Mouse (Mus musculus) adipocyte (in vitro differentiated cells): ENCODE measurements around the gene Lonp2.

ENCODE experiments used
- DNase-seq: peaks from one replicate; pipeline ENCODE4 v3.0.0-alpha.2; 2016; ENCODE audit warnings: low spot score

The Lonp2 gene

DNA sequence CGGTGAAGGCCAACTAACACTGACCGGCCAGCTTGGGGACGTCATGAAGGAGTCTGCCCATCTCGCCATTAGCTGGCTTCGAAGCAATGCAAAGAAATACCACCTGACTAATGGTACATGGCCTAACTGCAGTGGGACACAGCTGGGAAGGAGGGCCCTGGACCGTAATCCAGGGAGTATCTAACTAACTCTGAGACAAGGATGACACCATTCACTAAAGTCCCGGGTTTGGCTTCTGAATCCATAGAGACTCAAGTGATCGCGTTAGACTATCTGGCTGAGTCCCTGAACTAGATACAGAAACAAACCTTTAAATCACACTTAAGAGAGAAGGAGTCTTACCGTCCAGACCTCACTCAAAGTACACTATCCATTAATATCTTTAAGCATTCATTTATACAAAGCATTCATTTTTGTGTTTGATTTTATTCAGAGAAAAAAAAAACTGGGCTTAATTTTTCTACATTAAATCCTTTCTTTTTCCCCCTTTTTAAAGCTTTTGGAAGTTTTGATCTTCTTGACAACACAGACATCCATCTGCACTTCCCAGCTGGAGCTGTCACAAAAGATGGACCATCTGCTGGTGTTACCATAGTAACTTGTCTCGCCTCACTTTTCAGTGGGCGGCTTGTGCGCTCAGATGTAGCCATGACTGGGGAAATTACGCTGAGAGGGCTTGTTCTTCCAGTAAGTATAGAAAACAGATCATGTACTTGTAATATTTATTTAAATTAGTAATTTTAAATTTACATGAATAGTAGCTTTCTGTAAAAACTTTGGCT lies 89.8 kb downstream of the Lonp2 start:
- no peak for DNase-seq

DNA sequence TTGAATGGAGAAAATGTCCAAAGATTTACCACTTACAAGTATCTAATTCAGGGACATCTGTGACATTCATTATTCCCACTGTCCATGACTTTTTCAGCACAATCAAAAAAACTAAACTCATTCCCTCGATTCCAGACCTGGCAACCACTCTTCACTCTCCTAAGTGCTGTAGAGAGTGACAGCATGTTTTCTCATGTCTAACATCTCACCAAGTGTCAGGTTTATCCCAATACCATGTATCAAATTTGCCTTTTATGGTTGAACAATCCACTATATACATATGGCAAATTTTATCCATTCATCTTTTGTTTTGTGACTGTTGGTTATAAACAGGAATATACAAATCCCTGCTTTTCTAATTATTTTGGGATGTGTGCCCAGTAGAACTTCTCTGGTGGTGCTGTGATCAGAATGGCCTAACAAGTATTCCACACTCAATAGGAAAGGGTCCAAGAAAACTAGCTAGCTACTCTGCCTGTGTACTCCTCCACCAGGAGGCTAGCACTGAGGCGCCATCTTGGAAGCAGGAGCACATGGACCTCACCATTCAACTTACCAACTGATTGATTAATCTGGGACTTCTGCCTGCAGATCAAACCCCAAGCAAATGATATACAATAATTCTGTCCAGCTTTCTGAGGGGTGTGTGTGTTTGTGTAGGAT lies 94.6 kb downstream of the Lonp2 start:
- DNase-seq = no peak

DNA sequence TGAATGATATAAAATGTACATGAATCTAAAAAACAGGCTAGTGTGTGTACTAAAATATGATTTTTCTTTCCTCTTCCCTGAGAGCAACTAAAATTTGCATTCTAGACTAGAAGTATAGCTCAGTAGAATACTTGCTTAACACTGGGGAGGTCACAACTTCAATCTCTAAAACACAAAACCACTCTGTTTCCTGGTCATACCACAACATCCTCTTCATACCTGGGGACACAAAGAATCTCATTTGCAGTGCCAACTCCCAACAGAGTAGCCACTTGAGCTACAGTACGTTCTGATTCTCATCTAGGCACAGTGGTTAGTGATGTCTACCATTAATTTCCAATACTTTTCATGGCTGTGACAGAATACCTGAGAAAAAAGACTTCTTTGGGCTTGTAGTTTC lies 95.5 kb downstream of the Lonp2 start:
- DNase-seq = no peak

DNA sequence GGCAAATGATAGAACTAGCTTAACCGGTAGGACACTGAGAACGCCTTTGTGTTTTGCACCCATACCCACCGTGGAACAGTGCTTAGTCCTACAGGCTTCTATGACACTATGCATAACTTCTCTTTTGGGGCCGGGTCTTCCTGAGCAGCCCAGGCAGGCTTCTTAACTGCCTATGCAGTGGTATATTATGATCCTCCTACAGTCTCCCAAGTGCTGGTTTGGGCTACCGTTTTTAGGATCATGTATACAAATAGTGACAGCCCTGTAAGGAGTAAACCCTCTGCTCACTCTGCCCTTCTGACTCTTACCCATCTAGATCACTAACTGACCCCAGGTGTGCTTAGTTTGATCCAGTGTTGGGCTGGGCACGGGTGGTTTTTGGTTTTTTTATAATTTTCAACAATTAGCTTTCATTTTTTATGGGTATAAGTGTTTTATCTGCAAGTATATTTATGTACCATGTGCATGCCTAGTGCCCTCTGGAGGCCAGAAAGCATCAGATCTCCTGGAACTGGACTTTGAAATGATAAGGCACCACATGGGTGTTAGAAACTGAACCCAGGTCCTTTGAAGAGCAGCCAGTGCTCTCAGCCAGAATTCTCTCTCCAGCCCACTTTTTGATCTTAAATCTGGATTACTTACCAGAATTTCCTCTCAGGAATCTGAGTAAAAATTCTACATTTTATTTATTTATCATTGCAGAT lies 97.1 kb downstream of the Lonp2 start:
- no peak for DNase-seq

DNA sequence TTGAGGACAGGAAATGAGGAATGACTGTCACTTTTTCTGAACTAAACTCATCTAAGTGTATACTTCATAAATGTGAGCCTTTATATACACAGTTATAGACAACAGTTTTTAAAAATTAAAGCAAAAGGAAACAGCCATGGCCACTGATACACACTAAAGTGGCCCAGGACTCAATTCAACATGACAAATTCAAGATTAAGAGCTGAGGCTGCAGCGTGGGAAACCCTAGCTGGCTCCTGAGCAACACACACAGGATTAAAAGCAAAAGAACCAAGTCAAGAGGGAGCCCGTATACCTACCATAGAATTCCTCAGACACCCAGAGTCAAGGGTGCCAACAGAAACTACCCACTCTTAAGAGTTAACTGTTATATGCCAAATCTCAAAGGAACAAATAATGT lies 97.6 kb downstream of the Lonp2 start:
- no peak for DNase-seq

DNA sequence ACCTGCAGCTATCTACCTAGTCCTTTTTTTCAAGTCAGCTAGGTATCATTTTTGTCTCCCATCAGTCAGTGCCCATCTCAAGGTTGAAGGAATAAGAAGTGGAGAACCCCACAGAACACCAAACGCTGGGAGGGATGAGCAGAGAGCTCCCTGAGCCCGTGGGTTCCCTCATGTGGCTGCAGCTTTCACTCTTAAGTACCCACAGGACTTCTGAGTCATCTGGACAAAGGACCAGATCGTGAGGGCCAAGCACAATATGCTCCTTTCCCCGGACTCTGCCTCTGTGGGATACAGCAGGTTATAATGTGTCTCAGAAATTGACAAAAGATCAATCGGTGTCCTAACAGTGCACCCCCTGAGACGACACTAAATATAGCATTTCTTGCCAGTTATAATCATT lies 103.1 kb downstream of the Lonp2 start:
- DNase-seq = no peak

DNA sequence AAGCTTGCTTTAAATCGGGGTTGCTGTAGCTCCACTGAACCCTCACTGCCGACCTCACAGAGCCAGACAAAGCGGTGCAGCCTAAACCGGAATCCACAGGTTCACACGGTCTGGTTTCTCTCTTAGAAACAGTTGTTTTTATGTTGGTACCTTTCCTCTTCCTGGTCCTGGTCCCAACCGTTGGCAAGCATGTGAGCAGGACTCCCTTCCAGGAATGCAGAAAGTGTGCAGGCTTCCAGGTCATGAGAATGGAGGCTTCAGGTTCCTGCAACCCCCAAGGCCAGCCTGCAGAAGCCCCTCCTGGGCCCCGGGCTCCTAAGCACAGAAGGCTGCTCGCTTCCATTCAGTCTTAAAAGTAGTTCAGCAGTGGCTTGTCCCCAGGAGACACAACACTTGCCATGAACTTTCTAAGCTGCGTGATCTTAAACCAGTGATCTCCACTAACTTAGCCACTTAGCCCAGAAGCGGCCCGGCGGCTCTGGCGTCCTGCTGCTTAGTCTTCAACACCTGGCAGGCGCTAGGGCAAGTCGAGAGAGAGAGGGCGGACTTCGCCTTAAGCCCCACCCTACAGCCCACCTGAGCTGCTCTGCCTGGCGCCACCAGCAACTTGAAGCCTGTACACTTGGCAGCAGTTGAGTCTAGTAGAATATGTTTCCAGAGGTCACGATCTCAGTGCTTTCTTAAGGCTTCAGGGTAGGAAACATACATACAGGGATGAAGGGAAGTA lies 104.5 kb downstream of the Lonp2 start:
- peak; percentile 62 for DNase-seq

DNA sequence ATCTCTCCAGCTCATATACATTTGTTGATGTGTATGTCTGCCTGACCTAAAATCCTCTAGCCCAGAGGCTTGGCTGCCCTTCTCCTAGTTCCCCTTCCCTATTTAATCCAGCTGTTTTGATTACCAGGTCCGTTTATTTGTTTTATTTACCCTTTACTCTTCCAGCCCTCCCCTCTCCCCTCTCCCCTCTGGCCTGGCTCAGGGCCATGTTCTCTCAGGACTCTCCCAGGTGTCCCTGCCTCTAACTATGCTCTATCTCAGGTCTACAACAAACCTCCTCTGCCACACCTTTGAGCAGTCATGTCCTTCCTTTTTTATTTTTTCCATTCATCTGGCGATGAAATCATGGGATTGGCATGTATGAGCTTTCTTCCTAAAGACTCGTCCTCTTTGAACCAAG lies 106.5 kb downstream of the Lonp2 start:
- DNase-seq = no peak

DNA sequence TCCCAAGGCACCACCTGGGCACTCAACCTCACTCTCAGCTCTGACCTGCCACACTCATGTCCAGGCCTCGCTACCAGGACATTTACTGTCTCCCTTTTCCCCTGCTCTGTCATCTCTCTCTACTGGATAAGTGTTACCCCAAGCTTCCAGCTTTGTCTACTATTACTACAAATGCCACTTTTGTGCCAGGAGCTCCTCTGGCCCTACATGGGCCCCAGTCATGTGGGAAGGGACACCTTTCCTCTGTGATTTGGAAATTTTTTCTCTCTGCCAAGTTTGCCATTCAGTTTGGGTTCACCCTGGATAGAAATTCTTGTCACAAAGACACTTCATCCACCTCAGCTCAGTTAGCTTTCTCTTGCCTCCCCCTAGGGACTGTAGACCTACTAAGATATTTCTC lies 107.0 kb downstream of the Lonp2 start:
- no peak for DNase-seq

DNA sequence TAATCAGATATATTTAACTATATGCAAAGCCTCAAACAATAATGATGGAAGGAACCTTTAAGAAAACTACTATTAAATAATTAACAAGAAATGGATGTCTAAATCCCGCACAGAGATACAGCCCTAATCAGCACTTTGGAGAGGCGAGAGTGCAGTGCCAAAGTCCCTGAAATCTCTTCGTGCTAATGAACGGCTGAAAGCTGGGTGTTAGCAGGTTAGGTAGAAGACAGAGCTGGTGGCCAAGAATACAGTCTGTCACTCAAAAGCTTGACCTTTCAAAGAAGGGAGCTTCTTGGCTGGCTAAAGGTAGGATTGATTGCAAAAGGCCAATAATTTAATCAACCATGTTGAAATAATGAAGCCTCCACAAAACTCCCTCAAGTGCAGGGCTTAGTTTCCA lies 110.3 kb downstream of the Lonp2 start:
- no peak for DNase-seq

DNA sequence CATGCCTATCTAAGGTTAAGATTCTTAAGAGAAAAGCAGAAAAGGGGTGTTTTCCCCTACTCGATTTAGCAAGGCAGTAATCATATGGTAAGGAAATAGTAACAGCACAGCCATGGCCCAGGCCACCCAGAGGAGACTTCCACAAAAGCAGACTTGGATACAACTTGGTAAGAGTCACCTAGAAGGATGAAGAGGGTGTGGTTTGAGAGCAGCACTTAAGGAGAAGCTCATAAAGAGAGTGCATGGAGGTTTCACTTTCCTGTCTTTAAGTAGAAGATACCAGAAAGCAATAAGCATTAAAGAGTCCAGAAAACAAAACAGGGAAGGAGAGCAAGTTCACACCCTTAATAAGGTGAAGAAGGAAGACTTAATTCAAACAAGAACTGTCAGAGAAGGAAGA lies 111.1 kb downstream of the Lonp2 start:
- DNase-seq = no peak

DNA sequence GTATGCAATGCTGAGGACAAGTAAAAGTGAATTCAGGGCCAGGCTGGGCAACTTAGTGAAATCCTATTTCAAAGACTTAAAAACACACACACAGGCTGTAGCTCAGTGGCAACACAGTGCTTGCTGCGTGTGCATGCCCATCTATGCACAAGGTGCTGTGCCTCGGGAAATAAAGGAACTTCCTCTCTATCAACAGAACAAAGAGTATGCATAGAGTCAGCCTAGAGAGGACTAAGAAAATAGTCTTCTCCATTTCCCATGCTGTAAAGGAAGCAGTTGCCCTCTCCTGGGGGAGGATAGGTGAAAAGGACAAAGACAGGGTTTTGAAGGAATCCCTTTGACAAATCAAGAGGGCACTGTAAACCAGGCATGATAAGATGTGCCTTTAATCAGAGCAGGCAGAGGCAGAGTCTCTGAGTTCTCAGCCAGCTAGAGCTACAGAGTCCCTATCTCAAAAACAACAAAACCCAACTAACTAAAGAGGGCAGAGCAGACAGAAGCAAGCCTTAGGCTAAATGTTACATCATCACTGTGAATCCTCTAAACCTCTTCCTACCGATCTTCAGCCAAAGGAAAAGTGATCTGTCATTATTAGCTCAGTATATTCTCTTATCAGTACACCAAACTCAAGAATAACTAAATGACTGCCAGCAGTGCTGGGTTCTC lies 111.7 kb downstream of the Lonp2 start:
- no peak for DNase-seq

DNA sequence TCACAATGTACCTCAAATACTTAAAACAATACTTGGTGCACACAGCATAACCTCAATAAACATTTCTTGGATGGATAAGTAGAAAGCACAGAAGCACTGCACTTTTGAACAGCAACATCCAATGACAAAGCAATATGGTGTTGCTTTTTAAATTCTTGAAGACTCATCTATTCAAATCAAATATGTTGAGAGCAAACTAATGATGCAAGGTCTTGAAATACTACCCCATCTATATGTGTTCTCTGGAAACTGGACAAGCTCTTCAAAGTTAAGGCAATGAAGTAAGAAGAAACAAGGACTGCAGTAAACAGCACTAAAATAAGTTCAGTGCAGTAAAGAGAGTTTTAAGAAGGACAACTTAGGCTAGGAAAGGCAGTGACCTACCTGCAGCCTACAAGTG lies 117.1 kb downstream of the Lonp2 start:
- no peak for DNase-seq

DNA sequence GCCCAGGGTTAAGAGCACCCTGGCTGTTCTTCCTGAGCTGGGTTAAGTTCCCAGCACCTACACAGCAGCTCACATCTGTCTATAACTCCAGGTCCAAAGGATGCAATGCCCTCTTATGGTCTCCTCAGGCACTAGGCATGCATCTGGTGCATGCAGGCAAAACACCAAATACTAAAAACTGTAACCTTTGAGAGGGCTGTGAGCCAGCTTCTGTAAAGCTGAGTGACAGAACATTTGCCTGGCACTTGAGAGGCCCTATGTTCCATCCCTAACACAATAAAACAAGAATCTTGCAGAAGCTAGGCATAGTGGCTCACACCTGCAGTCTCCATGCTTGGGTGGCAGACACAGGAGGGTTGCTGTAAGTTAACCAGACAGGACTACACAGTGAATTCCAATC lies 117.8 kb downstream of the Lonp2 start:
- DNase-seq = peak; percentile 50

DNA sequence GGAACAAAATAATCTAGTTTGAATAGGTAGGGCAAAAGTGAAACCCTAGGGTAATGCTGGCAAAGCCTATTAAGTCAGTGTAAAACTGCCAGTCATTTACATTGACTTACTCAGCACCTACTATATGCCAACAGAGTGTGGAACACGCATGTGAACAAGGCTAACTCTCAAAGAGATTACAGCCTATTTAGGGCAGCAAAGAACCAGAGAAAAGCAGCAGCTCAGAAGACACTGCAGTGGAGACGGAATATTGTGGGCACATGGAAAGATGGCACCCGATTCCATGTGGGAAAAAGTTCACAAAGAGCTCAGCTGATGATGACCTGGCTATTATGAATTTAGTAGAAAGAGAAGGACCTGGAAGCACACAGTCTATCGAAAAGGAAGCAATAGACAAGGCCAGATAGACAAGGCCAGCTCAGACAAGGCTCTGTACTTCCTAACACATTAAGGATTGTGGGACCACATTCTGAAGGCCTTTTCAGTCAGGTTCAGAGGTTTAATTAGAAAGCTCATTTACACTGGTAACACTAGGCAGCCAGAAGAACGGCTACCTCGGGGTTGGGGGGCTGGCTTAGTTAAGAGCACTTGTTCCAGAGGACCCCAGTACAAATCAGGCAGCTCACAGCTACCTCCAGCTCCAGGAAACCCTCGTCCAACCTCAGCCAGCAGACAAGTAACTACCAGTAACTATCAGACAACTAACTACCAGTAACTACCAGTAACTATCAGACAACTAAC lies 118.9 kb downstream of the Lonp2 start:
- DNase-seq = peak; percentile 75

DNA sequence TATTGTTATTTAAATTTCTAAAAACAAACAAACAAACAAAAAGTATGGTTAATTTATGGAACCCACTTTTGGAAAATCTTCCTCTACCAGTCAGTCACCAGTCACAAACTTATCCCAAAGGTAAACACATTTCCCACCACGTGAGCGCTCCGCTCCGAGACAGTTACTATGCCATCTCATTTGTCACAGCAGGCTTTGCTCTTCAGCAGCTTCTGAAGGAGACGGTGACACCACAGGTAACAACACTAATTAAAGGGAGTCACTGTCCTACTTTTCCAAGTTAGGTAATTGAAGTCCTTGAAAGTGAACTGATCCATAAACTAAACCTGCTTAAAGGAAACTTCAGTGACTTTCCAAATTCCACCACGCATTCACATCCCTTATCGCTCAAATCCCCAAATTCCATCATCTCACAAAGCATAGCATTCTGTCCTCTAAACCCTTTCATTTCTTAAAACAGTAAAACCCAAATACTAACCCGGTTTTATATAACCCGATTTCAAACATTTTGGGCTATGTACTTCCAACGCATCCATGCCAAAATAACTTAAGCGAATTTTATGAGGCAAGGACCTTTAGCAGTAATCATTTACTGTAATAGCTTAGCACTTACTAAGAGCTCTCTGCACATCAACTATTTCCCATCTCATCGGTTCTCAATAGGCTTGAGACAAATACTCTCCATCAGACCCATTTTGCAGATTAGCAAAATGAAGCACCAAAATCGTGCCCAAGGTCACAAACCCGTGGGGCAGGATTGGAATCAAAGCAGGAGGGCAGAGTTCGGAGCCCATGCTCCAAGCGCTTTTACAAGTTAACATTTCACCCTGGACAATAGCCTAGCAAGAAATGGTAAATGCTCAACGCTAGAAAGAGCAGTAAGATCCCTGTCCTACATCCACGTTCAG lies 120.7 kb downstream of the Lonp2 start:
- DNase-seq = peak; percentile 75

DNA sequence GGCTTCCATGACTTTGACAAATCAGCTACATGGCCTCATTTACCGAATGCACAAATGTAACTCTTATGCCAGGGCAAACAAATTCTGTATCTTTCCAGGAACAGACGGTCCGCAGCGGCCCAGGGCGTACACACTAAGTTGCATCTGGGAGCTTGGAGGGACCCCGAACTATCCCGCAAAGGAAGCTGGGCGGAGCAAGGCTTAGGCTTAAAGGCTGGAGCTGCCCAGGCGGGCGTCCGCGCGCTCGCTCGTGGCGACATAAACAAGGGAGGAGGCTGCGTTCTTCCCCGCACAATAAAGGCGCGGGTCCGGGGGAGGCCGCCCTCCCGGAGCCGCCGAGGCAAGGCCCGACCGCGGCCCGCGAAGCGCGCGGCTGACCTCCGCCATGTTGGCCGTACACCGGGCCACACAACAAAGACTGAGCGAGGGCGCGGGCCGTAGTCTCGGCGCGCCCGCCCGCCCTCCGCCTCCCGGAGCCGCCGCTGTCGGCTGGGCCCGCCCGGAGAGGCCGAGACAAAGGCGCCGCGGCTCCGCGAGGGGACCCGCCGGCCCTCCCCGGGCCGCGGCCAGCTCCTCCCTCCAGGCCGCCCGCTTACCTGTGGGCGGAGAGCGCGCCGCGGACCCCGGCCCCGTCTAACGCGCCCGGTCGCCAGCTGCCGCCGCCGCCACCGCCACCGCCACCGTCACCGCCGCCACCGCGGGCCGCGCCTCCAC lies 121.5 kb downstream of the Lonp2 start, which contains the start of the genes Gm10638 and Siah1a:
TSS of gene Gm10638 (plus strand) at position 479 of the 714 bp plus-strand sequence.
TSS of gene Siah1a (minus strand) at position 714 of the 714 bp plus-strand sequence.
- DNase-seq = no peak

DNA sequence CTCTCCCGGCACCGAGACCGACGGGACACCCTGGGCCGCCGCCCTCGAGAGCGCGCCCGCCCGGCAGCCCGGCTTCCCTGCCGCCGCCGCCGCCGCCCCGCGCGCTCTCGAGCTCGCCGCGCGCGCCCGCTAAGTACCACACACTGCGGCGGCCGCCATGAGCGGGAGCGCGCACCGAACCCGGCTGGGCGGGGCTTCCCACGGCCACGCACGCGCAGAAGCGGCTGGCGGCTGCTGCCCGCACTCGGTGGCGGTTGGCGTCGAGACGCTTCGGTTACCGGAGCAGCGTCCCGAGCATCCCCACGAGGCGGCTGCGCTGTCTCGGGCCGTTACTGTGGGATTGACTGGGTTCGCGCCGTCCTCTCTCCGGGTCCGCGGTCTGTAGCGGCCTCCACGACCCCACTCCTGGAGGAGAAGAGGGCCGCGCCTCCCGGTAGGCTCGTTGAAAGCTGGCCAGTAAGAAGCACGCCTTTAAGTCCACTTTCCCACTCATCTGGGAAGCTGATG lies 122.1 kb downstream of the Lonp2 start:
- peak; percentile 90 for DNase-seq

DNA sequence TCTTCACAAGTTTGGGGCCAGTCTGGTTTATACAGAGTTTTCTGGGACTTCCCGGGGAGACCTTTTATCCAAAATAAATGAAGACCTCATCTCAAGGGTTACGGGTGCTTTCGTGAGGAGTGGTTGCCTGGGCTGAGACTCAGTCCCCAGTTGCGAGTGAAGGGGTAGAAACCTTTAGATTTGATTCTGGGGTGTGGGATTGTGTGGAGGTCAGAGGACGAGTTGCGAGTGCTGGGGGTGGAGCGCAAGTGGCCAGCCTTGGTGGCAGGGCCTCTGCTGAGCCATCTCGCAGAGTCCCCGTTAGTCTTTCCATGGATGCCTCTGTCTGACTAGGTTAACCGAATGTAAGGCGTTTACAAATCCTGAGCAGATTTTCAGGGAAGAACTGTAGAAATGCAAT lies 122.7 kb downstream of the Lonp2 start:
- peak; percentile 68 for DNase-seq
